Mouse (Mus musculus) forelimb bud, embryonic 11.5 days (tissue): ENCODE measurements around the gene Rptn.
A peak's percentile ranks its signal among the peaks of the same experiment; 100 is the strongest.
"Not testable (repeated sequence)": the region's sequence is repeated elsewhere in the genome, so short reads cannot be mapped to it uniquely, and the experiment has no call there.

Experiments used
- DNase-seq: peaks from one replicate; pipeline ENCODE4 v3.0.0-alpha.2; 2012; ENCODE audit warnings: low read depth, low spot score

Gene Rptn

DNA sequence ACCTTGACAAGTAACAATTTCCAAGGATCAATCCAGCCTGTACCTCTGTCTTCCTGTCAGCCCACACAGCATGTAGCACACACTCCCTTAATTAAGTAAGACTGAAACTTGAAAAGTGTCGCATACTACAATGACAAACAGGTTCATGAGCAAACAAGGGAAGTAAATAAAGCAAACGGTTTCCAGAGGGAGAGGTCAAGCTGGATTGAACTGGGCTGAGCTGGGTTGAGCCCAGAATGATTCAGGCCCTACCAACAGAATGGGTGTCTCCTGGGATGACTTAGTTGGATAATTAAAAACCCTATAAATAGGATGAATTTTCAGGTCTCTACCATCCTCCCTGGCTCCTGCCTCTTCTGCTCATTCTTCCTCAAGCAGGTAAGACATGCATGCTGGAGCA lies at the start of gene Rptn:
Gene Rptn (plus strand): TSS at position 334 of the 400 bp plus-strand sequence.
- no peak for DNase-seq

DNA sequence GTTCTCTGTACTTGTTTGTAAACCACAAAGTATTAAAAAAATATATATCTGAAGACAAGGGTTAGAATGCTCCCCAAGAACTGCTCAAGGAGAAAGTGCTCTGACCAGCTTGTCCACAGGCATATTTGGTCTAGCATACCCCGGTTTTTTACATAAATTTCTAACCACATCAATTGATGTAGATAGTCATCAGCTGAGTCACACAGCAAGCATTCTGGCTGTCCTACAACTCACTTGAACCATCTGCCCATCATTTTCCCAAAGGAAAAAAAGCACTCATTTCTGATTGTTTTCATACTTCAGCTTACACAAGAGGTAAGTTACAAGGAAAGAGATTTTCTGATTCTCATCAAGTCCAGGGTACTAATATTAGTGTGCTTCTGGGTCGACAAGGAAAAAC lies 46.6 kb upstream of the Rptn start:
- no peak for DNase-seq

DNA sequence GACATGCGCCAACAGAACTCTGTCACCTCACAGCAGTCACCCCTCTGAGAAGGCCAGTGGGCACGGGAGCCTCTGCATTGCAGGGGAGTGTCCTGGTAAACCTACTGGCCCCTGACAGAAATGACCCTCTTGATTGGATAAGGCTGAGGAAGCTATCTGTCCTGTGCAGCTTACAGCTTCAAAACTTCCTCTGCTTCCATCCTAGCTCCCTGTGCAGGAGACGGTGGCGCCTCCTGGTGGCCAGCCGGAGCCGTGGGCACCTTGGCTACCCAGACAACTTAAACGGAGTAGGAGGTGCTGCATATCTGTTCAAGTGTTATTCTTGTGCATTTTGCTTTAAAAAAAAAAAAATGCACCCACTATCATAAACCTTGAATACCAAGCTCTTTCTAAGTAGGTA lies 33.5 kb upstream of the Rptn start:
- peak; percentile 34 for DNase-seq

DNA sequence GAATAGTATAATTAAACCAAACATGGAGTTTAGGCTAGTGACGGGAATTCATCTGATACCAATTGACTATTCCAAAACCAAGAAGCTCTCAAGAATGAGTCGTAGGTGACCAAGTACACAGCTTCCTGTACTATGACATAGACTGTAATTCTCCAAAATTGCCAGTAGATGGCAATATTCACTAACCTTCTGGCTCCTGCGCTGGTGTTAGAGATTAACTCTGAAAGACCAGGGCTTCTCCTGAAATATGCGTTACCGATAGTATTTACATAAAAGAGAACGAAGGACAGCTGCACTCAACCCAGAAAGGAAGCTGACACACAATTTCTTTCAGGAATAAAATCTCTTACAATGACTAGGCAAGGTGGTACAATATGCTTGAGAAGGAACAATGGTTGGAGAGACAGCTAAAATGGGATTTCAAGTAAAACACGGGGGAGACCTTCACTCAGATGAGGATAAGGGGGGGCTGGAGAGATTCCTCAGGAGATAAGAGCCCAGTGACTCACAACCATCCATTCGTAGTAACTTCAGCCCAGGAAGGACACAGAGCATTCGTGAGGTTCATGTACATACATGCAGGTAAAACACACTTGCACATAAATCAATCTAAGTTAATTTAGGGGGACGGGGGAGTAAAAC lies 31.4 kb upstream of the Rptn start:
- DNase-seq, result peak; percentile 67

DNA sequence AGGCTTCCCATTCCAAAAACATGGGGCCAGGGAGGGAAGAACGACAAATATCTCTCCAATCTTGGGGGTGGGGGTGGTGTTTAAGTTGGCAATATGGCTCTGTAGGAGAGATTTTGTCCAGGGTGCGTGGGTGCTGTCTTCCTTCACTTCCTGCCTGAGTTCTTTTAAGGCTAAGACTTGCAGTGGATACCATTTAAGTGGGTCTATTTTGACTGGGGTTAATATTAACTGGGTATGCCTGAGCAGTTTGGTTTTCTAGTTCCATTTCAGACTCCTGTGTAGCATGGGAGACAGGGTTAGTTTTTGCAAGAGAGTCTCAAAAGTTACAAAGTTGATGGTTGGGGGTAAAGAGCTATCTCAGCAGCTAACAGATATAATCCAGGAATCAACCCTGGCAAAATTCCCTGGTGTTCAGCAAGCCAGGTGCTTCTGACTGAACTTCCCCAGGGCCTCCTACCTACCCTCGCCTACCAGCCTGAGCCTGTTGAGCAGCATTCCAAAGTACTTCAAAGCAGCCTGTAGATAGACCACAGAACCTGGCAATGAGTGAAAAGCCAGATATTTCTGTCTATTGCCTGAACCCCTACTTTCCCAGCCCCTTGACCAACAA lies 26.4 kb upstream of the Rptn start:
- peak; percentile 10 for DNase-seq

DNA sequence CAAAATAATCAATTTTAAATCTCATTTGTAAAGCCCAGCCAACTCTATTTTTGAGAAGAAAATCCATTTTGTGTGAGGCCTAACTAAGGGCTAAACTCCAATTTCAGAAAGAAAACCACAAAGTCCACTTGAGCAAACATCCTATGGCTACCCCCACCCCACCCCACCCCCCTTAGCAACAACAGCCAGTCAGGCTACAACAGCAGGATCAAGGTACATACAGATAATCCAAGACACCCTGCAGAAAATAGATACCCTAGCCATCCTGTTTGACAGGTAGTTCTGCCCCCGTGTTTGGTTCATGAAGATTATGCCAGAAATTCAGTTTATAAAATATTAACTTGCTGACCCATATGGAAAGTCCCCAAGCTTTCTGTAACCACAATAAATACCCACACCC lies 25.3 kb upstream of the Rptn start:
- DNase-seq, result no peak

DNA sequence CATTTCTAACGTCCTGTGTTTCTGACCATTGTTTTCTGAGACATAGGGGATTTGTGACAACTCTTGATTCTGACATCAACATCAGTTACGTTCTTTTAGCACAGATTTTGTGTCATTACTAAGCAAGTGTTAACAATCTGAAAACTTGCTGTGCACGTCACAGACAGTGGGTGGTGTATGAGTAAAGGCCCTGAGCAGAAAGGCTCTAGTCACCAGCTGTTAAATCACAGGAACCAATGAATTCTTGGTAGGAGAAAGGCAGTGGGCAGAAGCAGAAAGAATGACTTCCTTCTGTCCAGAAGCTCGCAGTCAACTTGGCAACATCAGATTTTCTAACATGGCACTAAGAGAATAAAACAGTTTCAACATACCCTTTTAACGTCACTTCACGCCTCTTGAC lies 20.1 kb upstream of the Rptn start:
- no peak for DNase-seq

DNA sequence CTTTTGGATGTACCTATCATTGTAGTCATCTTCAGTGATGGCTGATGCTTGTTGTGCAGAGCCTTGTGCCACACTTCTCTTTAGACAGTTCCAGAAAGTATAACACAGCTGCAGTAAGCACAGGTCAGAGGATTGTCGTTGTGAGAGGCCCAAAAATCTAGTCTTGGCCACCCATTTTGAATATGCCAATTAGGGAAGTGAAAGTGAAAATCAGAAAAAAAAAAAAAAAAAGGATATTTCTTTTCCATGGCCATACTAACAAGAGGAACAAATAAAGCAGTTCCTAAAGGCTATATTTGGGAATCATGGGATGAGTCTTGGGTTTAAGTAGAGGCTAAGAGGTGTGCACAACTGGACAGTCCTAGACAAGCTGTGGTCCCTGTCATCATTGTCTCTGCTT lies 18.3 kb upstream of the Rptn start:
- DNase-seq, result no peak

DNA sequence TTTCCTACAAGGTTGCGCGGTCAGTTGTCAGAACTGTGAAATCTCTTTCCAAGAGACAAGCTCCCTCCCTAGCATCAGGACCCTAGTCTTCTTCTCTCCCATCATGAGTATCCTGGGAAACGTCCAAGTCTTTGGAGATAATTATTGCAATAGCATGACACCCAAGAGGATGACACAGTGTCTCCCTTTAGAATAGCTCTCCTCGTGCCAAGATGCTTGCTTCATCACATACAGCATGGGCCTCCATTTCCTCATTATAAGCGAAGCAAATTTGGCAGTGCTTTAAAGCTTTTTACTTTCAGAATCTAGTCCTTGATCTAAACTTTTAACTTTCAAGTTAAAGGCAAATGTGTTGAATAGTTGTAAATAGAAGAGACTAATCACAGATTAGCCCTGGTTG lies 17.9 kb upstream of the Rptn start:
- DNase-seq, result no peak

DNA sequence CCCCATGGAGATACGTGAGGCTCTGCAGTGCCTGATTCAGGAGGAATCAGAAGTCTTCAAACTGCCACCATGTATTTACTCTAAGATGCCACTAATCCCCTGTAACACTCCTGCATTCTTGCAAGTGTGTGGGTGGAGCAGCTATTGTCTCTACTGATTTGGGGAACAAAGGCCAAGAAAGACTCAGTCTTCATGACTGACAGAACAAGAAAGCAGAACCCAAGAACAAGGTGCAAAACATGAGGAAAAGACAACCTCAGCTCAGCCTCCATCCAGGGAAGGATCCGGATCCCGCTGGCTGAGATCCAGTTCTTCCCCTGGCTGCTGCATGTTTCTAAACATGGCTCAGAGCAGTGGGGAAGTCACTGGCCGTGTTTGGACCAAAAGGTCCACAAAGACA lies 15.4 kb upstream of the Rptn start:
- DNase-seq, result no peak

DNA sequence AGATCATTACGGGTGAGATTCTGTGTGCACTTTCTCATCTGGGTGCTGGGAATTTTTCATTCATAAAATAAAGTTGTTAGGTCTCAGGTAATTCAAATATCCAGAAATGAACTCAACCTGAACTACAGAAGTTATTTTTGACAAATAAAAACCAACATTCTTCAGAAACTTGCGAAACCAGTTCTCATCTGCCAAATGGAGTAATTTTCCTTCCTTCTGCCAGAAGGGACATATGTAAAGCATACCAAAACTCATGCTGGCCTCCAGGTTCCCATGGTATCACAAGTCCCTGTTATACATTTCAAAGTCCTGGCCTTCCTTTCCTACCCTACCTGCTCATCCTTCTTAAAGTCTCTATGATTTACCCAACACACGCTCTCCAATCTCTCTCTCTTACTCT lies 10.4 kb downstream of the Rptn start:
- DNase-seq, result no peak

DNA sequence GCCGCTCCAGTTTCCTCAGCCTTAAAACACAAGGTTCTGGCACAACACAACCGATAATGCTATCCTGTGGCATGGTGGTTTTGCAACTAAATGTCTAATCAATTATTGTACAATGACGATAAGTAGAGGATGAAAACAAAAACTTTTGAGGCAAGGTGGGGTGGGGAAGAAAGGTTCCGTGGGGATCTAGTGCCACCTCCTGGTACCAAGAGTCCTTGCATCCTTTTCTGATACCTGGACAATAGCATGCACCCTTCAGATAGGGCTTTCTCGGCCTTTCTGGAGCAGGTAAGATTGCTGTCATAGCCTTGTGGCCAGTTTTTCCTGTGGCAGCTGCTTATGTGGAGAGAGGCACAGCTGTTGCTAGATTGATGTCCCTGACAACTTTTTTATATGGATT lies 13.5 kb downstream of the Rptn start:
- peak; percentile 37 for DNase-seq

DNA sequence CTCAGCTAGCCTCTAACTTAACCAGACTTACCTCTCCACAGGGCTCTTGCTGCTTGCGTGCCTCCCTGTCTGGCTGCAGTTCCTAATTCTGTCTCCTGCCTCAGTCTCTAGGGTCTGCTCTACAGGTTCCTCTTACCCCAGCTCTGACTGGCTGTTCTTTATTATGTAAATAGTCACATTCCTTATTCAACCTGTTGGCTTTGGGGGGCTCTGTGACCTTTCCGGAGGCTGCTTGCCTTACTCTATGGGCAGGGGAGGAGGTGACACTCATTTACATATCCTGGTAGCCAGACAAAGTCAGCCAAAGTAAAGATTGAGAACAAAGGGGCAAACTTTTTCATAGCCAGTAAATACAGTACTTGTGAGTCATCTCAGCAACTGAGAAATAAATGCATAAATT lies 18.4 kb downstream of the Rptn start:
- DNase-seq, result no peak

DNA sequence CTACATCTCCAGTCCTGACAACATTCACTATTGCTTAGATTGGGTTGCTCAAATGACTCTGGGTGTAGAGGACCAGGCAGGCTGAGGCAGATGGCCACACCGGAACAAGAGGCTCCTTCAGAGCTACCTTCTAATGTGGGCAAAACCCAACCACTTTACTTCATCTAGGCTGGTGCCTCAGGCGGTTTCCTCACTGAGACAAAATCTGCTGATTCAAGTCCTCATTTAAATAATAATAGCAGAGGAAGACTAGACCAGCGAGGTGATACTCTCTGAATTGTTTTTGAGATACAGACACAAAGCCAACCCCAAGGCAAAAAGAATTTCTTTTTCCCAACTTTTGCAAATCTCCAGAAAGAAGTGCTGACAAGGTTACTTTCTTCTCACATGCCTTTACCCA lies 38.2 kb downstream of the Rptn start:
- DNase-seq, result no peak

DNA sequence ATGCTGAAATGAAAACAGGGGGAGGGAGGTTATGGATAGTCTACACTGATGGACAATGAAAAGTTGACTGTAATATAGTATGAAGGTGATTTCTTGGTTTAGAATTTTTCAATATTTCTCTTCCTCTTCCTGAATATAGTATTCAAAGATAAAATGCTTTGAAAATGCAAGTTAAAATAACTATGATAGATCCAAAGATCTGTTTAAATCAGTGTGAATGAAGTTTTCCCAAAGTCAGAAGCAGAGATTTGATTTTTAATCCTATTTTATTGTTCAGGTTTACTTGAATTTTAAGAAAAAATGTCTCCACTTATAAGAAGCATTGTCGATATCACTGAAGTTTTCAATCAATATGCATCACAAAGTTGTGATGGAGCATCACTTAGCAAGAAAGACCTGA lies 48.5 kb downstream of the Rptn start, which contains the start of gene Tchh:
Gene Tchh (plus strand): TSS at position 301 of the 400 bp plus-strand sequence.
- DNase-seq, result no peak

DNA sequence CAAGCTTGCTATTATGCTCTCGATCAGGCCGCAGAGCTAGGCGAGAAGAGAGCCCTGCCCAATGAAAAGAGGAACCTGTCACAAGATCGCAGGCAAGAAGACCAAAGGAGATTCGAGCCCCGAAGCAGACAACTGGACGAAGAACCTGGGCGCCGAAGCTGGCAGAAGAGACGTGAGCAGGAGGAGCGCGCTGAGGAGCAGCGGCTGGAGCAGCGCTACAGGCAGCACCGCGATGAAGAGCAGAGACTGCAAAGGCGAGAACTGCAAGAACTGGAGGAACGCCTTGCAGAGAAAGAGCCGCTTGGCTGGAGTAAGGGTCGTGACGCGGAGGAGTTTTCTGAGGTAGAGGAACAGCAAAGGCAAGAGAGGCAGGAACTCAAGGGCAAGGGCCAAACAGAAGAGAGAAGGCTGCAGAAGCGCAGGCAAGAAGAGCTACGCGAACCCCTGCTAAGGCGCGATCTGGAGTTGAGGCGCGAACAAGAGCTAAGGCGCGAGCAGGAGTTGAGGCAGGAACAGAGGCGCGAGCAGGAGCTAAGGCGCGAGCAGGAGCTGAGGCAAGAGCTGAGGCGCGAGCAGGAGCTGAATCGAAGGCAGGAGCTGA lies 50.1 kb downstream of the Rptn start:
- DNase-seq, result peak; percentile 38

DNA sequence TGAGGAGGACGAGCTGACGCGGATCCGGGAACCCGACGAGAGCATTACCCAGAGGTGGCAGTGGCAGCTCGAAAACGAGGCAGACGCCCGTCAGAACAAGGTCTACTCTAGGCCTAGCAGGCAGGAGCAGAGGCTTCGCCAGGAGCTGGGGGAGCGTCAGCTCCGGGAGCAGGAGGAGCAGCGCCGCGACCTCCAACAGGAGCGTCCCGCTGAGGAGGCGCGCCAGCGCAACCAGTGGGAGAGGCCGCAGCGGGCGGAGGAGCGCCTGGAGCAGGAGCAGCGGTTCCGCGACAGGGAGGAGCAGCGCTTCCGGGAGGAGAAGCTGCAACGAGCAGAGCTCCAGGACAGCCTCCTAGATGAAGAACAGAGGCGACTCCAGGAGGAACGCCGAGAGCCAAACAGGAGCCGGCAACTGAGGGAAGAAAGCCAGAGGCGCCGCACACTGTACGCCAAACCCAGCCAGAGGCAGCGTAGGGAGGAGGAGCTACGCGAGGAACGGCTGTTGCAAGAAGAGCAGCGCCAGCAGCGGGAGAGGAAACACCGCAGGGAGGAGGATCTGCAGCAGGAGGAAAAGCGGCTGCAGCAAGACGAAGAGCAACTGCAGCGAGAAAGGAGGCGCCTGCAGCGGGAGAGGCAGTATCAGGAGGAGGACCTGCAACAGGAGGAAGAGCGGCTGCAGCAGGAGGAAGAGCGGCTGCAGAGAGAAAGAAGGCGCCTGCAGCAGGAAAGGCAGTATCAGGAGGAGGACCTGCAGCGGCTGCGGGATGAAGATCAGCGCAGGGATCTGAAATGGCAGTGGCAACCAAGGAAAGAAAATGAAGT lies 51.1 kb downstream of the Rptn start:
- peak; percentile 77 for DNase-seq

DNA sequence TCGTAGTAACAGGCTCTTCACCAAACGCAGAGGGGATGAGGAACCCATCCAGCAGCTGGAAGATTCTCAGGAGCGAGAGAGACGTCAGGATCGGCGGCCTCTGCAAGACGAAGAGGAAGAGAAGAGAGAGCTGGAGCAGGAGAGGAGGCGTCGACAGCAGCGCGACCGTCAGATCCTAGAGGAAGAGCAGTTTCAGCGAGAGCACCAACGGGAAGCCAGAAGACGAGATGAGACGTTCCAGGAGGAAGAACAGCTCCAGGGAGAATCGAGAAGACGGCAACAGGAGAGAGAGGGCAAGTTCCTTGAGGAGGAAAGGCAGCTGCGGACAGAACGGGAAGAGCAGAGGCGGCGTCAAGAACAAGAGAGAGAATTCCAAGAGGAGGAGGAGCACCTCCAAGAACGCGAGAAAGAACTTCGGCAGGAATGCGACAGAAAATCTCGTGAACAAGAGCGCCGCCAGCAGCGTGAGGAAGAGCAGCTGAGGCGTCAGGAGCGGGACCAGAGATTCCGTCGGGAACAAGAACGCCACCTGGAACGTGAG lies 51.7 kb downstream of the Rptn start:
- peak; percentile 35 for DNase-seq

DNA sequence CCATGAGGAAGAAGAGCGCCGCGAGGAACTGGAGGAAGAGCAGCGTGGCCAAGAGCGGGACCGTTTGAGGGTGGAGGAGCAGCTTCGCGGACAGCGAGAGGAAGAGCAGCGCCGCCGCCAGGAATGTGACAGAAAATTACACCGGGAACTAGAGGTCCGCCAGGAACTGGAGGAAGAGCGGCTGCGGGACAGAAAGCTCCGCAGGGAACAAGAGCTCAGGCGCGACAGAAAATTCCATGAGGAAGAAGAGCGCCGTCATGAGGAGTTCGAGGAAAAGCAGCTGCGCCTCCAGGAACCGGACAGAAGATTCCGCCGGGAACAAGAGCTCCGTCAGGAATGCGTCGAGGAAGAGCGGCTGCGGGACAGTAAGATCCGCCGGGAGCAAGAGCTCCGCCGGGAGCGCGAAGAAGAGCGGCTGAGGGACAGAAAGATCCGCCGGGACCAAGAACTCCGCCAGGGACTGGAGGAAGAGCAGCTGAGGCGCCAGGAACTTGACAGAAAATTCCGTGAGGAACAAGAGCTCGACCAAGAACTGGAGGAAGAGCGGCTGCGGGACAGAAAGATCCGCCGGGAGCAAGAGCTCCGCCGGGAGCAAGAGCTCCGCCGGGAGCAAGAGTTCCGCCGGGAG lies 52.7 kb downstream of the Rptn start:
- DNase-seq, result peak; percentile 28

DNA sequence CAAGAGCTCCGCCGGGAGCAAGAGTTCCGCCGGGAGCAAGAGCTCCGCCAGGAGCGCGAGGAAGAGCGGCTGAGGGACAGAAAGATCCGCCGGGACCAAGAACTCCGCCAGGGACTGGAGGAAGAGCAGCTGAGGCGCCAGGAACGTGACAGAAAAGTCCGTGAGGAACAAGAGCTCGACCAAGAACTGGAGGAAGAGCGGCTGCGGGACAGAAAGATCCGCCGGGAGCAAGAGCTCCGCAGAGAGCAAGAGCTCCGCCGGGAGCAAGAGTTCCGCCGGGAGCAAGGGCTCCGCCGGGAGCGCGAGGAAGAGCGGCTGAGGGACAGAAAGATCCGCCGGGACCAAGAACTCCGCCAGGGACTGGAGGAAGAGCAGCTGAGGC lies 53.2 kb downstream of the Rptn start:
- DNase-seq, result not testable (repeated sequence)

DNA sequence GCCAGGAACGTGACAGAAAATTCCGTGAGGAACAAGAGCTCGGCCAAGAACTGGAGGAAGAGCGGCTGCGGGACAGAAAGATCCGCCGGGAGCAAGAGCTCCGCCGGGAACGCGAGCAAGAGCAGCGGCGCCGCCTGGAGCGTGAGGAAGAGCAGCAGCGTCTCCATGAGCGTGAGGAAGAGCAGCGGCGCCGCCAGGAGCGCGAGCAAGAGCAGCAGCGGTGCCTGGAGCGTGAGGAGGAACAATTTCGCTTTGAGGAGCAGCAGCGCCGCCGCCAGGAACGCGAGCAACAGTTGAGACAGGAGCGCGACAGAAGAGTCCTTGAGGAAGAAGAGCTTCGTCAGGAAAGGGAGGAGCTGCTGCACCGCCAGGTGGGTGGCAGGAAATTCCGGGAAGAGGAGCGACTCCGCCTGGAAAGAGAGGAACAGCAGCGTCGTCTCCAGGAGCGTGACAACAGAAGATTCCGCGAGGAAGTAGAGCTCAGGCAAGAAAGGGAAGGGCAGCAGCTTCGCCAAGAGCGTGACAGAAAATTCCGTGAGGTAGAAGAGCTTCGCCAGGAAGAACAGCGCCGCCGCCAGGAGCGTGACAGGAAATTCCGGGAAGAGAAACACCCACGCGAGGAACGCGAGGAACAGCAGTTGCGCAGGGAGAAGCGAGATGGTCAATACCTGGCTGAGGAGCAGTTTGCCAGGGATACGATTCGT lies 53.8 kb downstream of the Rptn start:
- DNase-seq, result peak; percentile 63
